Mouse (Mus musculus): ENCODE measurements around the gene Gm37240.
A peak's percentile ranks its signal among the peaks of the same experiment; 100 is the strongest.

Gene Gm37240

DNA sequence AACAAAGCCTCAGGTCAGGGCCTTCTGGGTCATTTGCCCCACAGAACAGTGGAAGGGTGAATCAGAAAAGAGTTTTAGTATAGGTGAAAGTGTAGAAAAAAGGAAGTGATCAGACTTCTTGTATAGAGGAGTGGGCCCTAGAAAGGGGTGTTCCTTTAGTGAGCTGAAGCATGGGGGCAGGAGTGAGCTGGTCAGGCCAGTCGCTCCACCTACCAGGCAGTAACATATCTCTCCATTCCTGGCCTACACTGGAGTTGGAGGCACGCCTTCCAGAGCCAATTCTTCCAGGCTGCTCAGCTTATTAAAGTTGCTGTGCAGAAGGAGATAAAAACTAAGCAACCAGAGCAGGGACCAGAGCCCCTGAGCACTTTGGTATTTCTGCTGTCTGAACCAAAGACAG, 322.7 kb downstream of the Gm37240 start:
- DNase-seq = no peak

DNA sequence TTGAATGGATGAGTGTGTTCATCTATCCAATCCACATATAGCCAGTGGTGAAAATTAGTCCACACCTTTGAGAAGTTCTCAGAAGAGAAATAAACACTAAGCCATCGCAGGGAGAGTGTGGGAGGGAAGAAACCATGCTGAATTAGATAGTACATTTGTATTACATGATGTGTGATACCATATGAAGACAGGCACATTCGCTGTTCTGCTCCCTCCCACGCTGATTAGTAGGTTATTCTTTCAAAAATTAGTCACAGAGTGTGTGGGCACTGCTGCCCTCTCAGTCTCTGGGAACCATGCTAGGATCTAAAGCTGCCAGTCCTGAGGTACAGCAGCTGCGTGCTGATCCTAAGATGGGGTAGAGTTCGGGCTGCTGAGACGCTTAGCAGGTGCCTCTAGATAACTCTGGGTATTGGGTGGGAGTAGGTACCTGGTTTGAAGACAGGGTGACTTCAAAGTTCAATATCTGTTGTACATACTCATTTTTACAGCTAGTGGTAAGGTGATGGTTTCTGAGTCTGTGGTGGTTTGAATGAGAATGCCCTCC, 333.5 kb downstream of the Gm37240 start:
- no peak for DNase-seq

- DNase-seq = no peak
Measured at GRCm38 (mm10) chr3:85551352-85551751, 336.0 kb downstream of the Gm37240 start.

- DNase-seq = no peak
Measured at GRCm38 (mm10) chr3:85550312-85550711, 337.0 kb downstream of the Gm37240 start.

GRCm38 (mm10) chr3:85543652-85544051, 343.7 kb downstream of the Gm37240 start:
- DNase-seq = no peak

DNA sequence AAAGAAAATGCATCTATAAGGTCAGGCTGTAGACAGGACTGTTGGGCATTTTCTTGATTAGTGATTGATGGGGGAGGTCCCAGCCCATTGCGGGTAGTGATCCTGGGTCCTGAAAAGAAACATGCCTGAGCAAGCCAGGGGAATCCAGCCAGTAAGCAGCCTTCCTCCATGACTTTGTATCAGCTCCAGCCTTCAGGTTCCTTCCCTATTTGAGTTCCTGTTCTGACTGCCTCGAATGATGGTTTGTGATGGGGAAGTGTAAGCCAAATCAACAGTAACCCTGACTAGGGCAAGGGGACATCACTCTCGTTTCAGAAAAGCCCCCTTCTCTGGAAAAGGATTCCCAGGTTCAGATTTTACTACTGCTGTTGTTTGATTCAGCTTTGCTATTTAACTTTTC, 344.6 kb downstream of the Gm37240 start:
- no peak for DNase-seq

- DNase-seq = no peak
Measured at GRCm38 (mm10) chr3:85535621-85536520, 351.4 kb downstream of the Gm37240 start.

GRCm38 (mm10) chr3:85535042-85535441, 352.3 kb downstream of the Gm37240 start:
- DNase-seq = peak; percentile 79

DNA sequence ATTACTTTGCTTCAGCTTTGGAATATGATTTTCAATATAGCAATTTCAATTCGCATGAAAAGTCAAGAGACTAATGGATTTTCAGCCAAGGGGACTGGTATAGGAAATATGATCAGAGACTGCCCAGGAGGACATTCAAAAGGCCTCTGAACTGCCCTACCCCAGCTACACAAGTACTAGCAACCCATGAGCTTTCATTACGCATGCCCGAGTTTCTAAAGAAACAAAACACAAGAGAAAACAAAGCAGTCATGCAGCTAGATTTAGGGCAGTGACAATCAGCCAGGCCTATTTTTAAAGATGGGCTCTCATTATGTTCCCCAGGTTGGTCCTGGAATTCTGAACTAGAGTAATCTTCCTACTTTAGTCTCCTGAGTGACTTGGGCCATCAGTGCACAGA, 354.9 kb downstream of the Gm37240 start:
- DNase-seq = no peak

- no peak for DNase-seq
Measured at GRCm38 (mm10) chr3:85530601-85531161, 356.6 kb downstream of the Gm37240 start.

DNA sequence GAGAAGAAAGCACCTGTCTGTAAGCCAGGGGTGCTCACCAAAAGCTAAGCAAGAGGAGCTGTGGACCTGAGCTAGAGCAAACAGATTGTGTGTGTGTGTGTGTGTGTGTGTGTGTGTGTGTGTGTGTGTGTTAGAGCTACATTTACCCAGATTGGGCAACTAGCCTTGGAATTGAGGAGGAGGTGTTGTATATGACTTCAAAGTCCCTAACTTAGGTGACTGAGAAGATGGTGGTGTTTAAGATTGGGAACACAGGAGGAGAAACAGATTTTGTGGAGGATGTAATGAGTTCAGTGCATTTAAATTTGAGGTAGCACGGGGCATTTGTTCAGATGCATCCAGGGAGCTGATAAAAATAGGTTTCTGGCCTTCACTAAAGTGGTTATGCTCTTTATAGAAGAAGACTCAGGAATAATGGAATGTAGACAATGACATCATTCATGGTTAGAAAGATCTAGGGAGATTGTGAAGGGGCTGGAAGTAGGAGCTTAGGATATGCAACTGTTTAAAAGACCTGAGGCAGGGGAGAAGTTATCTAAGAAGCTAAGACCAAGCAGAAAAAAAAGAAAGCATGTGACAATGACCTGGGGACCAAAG, 365.9 kb downstream of the Gm37240 start:
- no peak for DNase-seq

- DNase-seq = peak; percentile 69
Measured at GRCm38 (mm10) chr3:85518668-85519067, 368.6 kb downstream of the Gm37240 start.

DNA sequence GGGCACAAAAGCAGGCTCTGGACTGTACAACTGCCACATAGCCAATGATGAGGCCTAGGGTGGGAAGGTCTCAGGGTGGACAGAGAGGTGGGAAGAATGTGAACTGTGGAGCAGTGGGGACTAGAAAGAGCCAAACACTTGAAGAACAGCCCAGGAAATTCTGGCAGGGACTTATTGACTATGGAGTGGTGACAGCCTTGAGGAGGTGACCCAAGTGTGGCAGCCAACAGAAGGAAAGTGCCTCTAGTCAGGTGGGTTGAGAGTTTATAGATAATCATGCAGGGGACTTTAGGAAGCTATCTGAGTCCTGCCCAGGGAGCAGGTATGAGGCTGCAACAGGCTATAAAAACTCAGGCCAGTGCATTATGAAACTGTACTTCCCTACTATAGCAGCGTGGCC, 369.2 kb downstream of the Gm37240 start:
- no peak for DNase-seq

DNA sequence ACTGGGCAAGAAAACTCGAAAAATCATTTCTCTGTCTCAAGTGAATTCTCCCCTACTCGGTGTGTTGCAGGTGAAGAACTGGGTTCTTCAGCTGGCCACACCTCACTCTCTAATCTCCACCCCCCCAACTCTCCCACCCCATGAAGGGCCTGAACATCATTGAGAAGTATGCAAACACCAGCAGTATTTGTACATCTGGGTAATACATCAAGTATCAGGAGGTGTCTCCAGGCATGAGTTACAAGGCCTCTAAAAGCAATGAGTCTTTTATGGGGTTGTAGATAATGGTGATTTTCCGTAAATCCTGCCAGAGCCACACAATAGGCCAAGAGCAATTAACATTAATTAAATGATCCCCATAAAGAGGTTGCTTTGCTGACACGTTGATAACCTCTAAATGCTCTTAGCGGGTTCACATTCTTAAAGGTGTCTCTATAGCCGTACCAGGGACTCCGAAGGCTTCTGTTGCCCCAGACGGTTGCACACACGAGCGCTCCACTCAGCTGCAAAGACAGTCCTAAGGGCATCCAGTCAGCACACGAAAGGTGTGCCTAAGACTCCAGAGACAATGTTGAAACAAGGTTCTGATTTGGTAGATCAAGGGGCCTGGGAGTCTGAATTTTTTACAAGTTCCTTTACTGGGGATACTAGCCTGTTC, 370.4 kb downstream of the Gm37240 start:
- DNase-seq = no peak

DNA sequence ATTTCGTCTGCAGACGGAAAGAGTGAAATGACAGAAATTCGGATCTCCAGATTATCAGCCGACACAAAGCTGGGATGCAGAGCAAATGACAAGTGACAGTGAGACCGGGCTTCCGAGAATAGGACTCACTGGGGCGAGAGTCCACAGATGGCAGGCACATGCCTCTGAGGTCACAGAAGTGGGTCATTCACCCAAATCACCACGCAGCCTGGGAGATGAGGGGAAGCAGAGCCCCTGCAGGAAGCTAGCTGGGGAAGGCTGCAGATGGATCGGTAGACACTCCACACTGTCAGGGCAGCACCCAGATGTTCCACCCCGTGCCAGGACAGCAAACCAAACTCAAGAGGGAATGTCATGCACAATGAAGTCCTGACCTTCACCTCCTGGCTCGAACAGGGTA, 372.6 kb downstream of the Gm37240 start:
- DNase-seq = peak; percentile 44

DNA sequence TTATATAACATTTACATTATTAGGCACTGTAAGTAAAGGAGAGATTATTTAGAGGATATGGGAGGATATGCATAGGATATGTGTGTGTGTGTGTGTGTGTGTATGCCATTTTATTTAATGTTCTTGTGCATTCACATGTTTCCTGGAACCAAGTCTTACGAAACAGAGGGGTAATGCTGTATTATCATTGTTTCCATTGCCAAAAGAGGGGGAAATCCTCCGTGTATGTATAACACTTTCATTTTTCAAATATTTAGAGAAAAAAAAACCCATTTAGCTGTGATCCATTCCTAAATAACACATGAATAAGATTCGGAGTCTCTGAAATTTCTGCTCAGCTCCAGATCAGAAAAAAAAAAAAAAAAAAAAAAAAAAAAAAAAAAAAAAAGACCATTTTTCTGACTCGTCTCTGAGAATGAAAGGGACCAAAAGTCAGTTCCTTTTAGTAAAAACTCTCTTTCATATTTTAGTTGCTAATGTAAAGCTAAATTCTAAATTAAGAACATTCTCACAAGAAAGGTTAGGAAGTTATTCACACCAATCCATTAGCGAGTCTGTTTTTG, 378.5 kb downstream of the Gm37240 start:
- DNase-seq = no peak

- no peak for DNase-seq
Measured at GRCm38 (mm10) chr3:85500096-85500495, 387.2 kb downstream of the Gm37240 start.

GRCm38 (mm10) chr3:85496146-85496545, 391.2 kb downstream of the Gm37240 start:
- no peak for DNase-seq

- no peak for DNase-seq
Measured at GRCm38 (mm10) chr3:85493796-85494195, 393.5 kb downstream of the Gm37240 start.

- no peak for DNase-seq
Measured at GRCm38 (mm10) chr3:85490204-85490603, 397.1 kb downstream of the Gm37240 start.

GRCm38 (mm10) chr3:85487379-85487778, 399.9 kb downstream of the Gm37240 start:
- no peak for DNase-seq

DNA sequence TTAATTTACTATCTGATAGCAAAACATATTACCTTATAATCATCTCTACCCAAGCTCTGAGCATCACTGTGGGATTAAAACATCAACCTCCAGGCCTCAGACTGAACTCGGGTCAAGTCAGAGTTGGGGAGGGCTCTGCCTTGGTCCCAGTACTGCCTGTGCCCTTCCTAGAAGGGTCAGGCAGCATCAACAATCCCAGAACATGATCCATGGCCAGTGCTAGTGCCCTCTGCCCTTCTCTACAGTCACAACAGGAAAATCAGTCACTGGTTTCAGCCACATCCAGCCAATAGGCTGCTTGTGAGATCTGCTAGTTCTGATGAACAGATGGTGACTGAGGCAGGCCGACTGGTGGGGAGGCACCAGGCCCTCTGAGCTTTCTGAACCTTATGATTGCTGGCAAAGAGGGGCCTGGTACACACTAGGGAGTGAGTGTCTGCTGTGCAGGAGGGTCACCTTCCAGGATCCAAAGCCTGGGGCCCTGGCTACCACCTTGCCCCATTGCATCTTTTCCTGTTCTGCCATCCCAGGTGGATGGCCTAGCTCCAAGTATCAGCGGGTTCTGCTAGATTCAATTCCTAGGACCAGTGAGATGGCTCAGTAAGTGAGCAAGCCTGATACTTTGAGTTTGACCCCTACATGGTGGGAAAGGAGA, 401.7 kb downstream of the Gm37240 start:
- DNase-seq = peak; percentile 94
